Mouse (Mus musculus): ENCODE measurements around the gene Gm13124. TPM values are rescaled to one million over a fixed set of nuclear protein-coding genes. Genes with fewer than 3 reads are reported as not detected.
"Not testable (repeated sequence)": the region's sequence is repeated elsewhere in the genome, so short reads cannot be mapped to it uniquely, and the experiment has no call there.

The Gm13124 gene
- total RNA-seq, 1 experiment, result 0.22 TPM

- DNase-seq (ENCODE audit: low read depth, low spot score), result no peak
- TF ChIP-seq HCFC1 (IDR thresholded peaks at IDR 0.05; ENCODE audit: borderline replicate concordance, insufficient read depth, low read length), result no peak
- TF ChIP-seq MAFK (IDR thresholded peaks at IDR 0.05; ENCODE audit: insufficient read depth, low read depth, low read length), result no peak
- TF ChIP-seq ZC3H11A (IDR thresholded peaks at IDR 0.05; ENCODE audit: borderline replicate concordance, low read depth, low read length), result no peak
- H3K9ac ChIP-seq (ENCODE audit: insufficient read depth, low read depth, low read length, poor library complexity, severe bottlenecking), result no peak overlapping the region
- H3K4me1 ChIP-seq (ENCODE audit: control insufficient read depth in 2 of 2, insufficient read depth in 2 of 2, low read length in 2 of 2, poor library complexity in 1 of 2), result no peaks in the 10 kb centered on the region
- no peak overlapping the region for H3K4me3 ChIP-seq (ENCODE audit: insufficient read depth in 1 of 2, low read depth in 1 of 2, low read length in 2 of 2, poor library complexity in 1 of 2, severe bottlenecking in 1 of 2)
- in situ Hi-C loops (cut with MboI; ENCODE audit: low sequenced_read_pairs in 2 of 2, unreplicated experiment in 2 of 2), result no loop called here
- no peak overlapping the region for H3K27ac ChIP-seq (ENCODE audit: insufficient read depth, low read depth, low read length, poor library complexity, severe bottlenecking)
- H3K36me3 ChIP-seq (ENCODE audit: control insufficient read depth, insufficient read depth, low read length, poor library complexity, severe bottlenecking), result no peaks in the 10 kb centered on the region
- no peaks in the 10 kb centered on the region for H3K9me3 ChIP-seq (ENCODE audit: control insufficient read depth, insufficient read depth, low read depth, low read length)
These were observed 2.8 kb upstream of the Gm13124 start for GRCm38 (mm10) chr4:144567752-144568151.

- Histone ChIP-seq H3K36me3 (ENCODE audit: control insufficient read depth, insufficient read depth, low read length, poor library complexity, severe bottlenecking) (no peaks in the 10 kb centered on the region), H3K9ac (ENCODE audit: insufficient read depth, low read depth, low read length, poor library complexity, severe bottlenecking) (no peak overlapping the region), H3K4me1 (ENCODE audit: control insufficient read depth in 2 of 2, insufficient read depth in 2 of 2, low read length in 2 of 2, poor library complexity in 1 of 2) (no peaks in the 10 kb centered on the region), H3K27ac (ENCODE audit: insufficient read depth, low read depth, low read length, poor library complexity, severe bottlenecking) (no peak overlapping the region), H3K9me3 (ENCODE audit: control insufficient read depth, insufficient read depth, low read depth, low read length) (no peaks in the 10 kb centered on the region), H3K4me3 (ENCODE audit: insufficient read depth in 1 of 2, low read depth in 1 of 2, low read length in 2 of 2, poor library complexity in 1 of 2, severe bottlenecking in 1 of 2) (no peak overlapping the region)
- TF ChIP-seq CHD2 (IDR thresholded peaks at IDR 0.05; ENCODE audit: low read depth, low read length), result no peak
- TF ChIP-seq MAFK (IDR thresholded peaks at IDR 0.05; ENCODE audit: insufficient read depth, low read depth, low read length), result no peak
- no peak for TF ChIP-seq ZNF384 (IDR thresholded peaks at IDR 0.05; ENCODE audit: low read depth, low read length)
- in situ Hi-C loops (cut with MboI; ENCODE audit: low sequenced_read_pairs in 2 of 2, unreplicated experiment in 2 of 2), result no loop called here
- no peak for DNase-seq (ENCODE audit: low read depth, low spot score)
These were observed 3.7 kb downstream of the Gm13124 start for GRCm38 (mm10) chr4:144561205-144561604.

GRCm38 (mm10) chr4:144559792-144560191 is 5.1 kb downstream of the Gm13124 start:
- H3K4me1 ChIP-seq (ENCODE audit: control insufficient read depth in 2 of 2, insufficient read depth in 2 of 2, low read length in 2 of 2, poor library complexity in 1 of 2), result no peaks in the 10 kb centered on the region
- no peaks in the 10 kb centered on the region for H3K36me3 ChIP-seq (ENCODE audit: control insufficient read depth, insufficient read depth, low read length, poor library complexity, severe bottlenecking)
- no peaks in the 10 kb centered on the region for H3K9me3 ChIP-seq (ENCODE audit: control insufficient read depth, insufficient read depth, low read depth, low read length)
- H3K9ac ChIP-seq (ENCODE audit: insufficient read depth, low read depth, low read length, poor library complexity, severe bottlenecking), result no peak overlapping the region
- no peak for TF ChIP-seq ZNF384 (IDR thresholded peaks at IDR 0.05; ENCODE audit: low read depth, low read length)
- no peak for TF ChIP-seq CHD2 (IDR thresholded peaks at IDR 0.05; ENCODE audit: low read depth, low read length)
- TF ChIP-seq HCFC1 (IDR thresholded peaks at IDR 0.05; ENCODE audit: borderline replicate concordance, insufficient read depth, low read length), result no peak
- no peak for TF ChIP-seq MAFK (IDR thresholded peaks at IDR 0.05; ENCODE audit: insufficient read depth, low read depth, low read length)
- no peak for TF ChIP-seq ZC3H11A (IDR thresholded peaks at IDR 0.05; ENCODE audit: borderline replicate concordance, low read depth, low read length)
- H3K4me3 ChIP-seq (ENCODE audit: insufficient read depth in 1 of 2, low read depth in 1 of 2, low read length in 2 of 2, poor library complexity in 1 of 2, severe bottlenecking in 1 of 2), result no peak overlapping the region
- H3K27ac ChIP-seq (ENCODE audit: insufficient read depth, low read depth, low read length, poor library complexity, severe bottlenecking), result no peak overlapping the region
- peak; percentile 34 for DNase-seq (ENCODE audit: low read depth, low spot score)
- in situ Hi-C loops (cut with MboI; ENCODE audit: low sequenced_read_pairs in 2 of 2, unreplicated experiment in 2 of 2), result no loop called here

- Histone ChIP-seq H3K27ac (ENCODE audit: insufficient read depth, low read depth, low read length, poor library complexity, severe bottlenecking) (no peak overlapping the region), H3K4me3 (ENCODE audit: insufficient read depth in 1 of 2, low read depth in 1 of 2, low read length in 2 of 2, poor library complexity in 1 of 2, severe bottlenecking in 1 of 2) (no peak overlapping the region), H3K36me3 (ENCODE audit: control insufficient read depth, insufficient read depth, low read length, poor library complexity, severe bottlenecking) (no peaks in the 10 kb centered on the region), H3K4me1 (ENCODE audit: control insufficient read depth in 2 of 2, insufficient read depth in 2 of 2, low read length in 2 of 2, poor library complexity in 1 of 2) (no peaks in the 10 kb centered on the region), H3K9me3 (ENCODE audit: control insufficient read depth, insufficient read depth, low read depth, low read length) (no peaks in the 10 kb centered on the region), H3K9ac (ENCODE audit: insufficient read depth, low read depth, low read length, poor library complexity, severe bottlenecking) (no peak overlapping the region)
- in situ Hi-C loops (cut with MboI; ENCODE audit: low sequenced_read_pairs in 2 of 2, unreplicated experiment in 2 of 2), result no loop called here
- no peak for DNase-seq (ENCODE audit: low read depth, low spot score)
- TF ChIP-seq MAFK (IDR thresholded peaks at IDR 0.05; ENCODE audit: insufficient read depth, low read depth, low read length) (no peak), ZC3H11A (IDR thresholded peaks at IDR 0.05; ENCODE audit: borderline replicate concordance, low read depth, low read length) (0 out of 2 replicates have a peak, but pooled peaks have one; percentile 14)
These were observed 13.8 kb downstream of the Gm13124 start for GRCm38 (mm10) chr4:144551156-144551555.

- DNase-seq (ENCODE audit: low read depth, low spot score); H3K4me3 ChIP-seq (ENCODE audit: insufficient read depth in 1 of 2, low read depth in 1 of 2, low read length in 2 of 2, poor library complexity in 1 of 2, severe bottlenecking in 1 of 2); H3K27ac ChIP-seq (ENCODE audit: insufficient read depth, low read depth, low read length, poor library complexity, severe bottlenecking); H3K9ac ChIP-seq (ENCODE audit: insufficient read depth, low read depth, low read length, poor library complexity, severe bottlenecking); H3K9me3 ChIP-seq (ENCODE audit: control insufficient read depth, insufficient read depth, low read depth, low read length); in situ Hi-C loops (cut with MboI; ENCODE audit: low sequenced_read_pairs in 2 of 2, unreplicated experiment in 2 of 2); H3K4me1 ChIP-seq (ENCODE audit: control insufficient read depth in 2 of 2, insufficient read depth in 2 of 2, low read length in 2 of 2, poor library complexity in 1 of 2); H3K36me3 ChIP-seq (ENCODE audit: control insufficient read depth, insufficient read depth, low read length, poor library complexity, severe bottlenecking): not testable (repeated sequence)
These were observed 19.6 kb downstream of the Gm13124 start for GRCm38 (mm10) chr4:144545339-144545738.
